Mouse (Mus musculus): ENCODE data around the gene Rpl18a. TPM values are rescaled to one million over a fixed set of nuclear protein-coding genes. Genes with fewer than 3 reads are reported as not detected.

Rpl18a gene
- polyA plus RNA-seq, 1 experiment, result 3,709 TPM

DNA sequence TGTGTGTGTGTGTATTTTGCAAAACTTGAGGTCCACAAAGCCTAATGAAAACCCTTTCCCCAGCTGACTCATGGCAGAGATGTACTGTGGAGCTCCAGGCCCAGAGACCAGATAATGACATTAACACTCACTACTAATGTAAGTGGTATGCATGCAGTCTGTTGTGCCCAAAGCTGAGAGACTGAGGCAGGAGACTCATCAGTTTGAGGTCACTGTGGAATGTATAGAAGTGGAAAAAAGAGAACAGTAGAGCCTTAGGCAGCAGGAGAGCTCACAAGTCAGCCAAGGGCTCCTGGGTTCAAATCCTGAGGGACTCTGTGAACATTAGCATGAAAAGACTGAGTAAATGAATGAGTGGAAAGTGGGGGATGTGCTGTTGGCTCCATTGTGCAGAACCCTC, 6.4 kb upstream of the Rpl18a start:
- Histone ChIP-seq H3K27ac (ENCODE audit: insufficient read depth, low read depth, low read length) (no peak overlapping the region), H3K4me3 (ENCODE audit: insufficient read depth, low read depth, low read length) (no peak overlapping the region), H3K27me3 (replicated peaks; ENCODE audit: control insufficient read depth, insufficient read depth, low read length) (no peaks in the 10 kb centered on the region), H3K4me1 (ENCODE audit: control insufficient read depth, insufficient read depth, low read length) (peaks cover 3% of the 10 kb centered on the region; the same call in 1 of the 2 replicates), H3K36me3 (ENCODE audit: control insufficient read depth, insufficient read depth, low read length) (no peaks in the 10 kb centered on the region)
- TF ChIP-seq POLR2A (IDR thresholded peaks at IDR 0.05; ENCODE audit: low read depth, low read length), result no peak
- no peak for TF ChIP-seq CTCF (conservative IDR thresholded peaks at IDR 0.05; ENCODE audit: insufficient read depth, insufficient read length, low read depth, low read length)
- no peak for DNase-seq

DNA sequence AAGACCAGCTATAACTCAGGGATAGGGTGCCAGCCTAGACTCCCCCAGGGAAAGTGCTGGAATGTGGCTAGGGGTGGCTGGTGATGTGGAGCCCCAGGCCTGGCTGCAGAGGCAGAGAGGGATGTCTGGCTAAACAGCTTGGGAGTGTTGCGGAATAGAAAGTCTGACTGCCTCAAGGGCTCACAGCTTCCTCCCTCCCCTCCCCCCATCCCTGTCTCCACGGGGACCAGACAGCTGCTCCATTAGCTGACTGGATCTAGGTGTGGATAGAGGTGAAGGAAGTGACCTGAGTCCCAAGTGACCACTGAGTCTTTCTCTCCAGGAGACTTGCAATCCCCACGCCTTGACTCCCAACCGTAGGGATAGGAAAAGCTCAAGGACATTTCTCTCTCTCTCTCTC, 5.9 kb upstream of the Rpl18a start:
- Histone ChIP-seq H3K27ac (ENCODE audit: insufficient read depth, low read depth, low read length) (no peak overlapping the region), H3K4me3 (ENCODE audit: insufficient read depth, low read depth, low read length) (no peak overlapping the region), H3K36me3 (ENCODE audit: control insufficient read depth, insufficient read depth, low read length) (no peaks in the 10 kb centered on the region), H3K27me3 (replicated peaks; ENCODE audit: control insufficient read depth, insufficient read depth, low read length) (no peaks in the 10 kb centered on the region), H3K4me1 (ENCODE audit: control insufficient read depth, insufficient read depth, low read length) (peaks cover 3% of the 10 kb centered on the region; the same call in 1 of the 2 replicates)
- DNase-seq, result no peak
- 52% methylated on average over 4 of the region's 4 CpGs for WGBS
- TF ChIP-seq CTCF (conservative IDR thresholded peaks at IDR 0.05; ENCODE audit: insufficient read depth, insufficient read length, low read depth, low read length), result no peak
- no peak for TF ChIP-seq POLR2A (IDR thresholded peaks at IDR 0.05; ENCODE audit: low read depth, low read length)

DNA sequence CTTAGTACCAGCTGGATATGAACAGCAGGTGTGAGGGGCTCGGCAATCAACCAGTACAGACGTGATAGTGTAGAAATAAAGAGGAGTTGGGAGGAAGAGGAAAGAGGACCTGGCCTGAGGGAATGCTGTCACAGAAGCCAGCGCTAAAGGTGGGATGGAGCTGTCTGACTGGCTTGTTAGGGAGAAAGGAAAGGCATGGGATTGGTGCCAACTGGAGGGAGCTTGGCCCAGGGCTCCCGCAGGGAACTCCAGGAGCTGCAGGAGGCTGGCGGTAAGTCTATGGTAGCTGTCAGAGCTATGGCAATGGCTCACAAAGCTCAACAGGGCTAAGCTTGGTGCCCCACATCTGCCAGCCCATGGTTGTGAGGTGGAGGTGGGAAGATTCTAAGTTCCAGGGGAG, 5.0 kb upstream of the Rpl18a start:
- Histone ChIP-seq H3K27ac (ENCODE audit: insufficient read depth, low read depth, low read length) (no peak overlapping the region), H3K4me3 (ENCODE audit: insufficient read depth, low read depth, low read length) (no peak overlapping the region), H3K36me3 (ENCODE audit: control insufficient read depth, insufficient read depth, low read length) (no peaks in the 10 kb centered on the region), H3K4me1 (ENCODE audit: control insufficient read depth, insufficient read depth, low read length) (peaks cover 3% of the 10 kb centered on the region; the same call in 1 of the 2 replicates), H3K27me3 (replicated peaks; ENCODE audit: control insufficient read depth, insufficient read depth, low read length) (no peaks in the 10 kb centered on the region)
- TF ChIP-seq CTCF (conservative IDR thresholded peaks at IDR 0.05; ENCODE audit: insufficient read depth, insufficient read length, low read depth, low read length) (no peak), POLR2A (IDR thresholded peaks at IDR 0.05; ENCODE audit: low read depth, low read length) (no peak)
- DNase-seq, result peak; percentile 50
- WGBS, result 27% methylated on average over 5 of the region's 5 CpGs

DNA sequence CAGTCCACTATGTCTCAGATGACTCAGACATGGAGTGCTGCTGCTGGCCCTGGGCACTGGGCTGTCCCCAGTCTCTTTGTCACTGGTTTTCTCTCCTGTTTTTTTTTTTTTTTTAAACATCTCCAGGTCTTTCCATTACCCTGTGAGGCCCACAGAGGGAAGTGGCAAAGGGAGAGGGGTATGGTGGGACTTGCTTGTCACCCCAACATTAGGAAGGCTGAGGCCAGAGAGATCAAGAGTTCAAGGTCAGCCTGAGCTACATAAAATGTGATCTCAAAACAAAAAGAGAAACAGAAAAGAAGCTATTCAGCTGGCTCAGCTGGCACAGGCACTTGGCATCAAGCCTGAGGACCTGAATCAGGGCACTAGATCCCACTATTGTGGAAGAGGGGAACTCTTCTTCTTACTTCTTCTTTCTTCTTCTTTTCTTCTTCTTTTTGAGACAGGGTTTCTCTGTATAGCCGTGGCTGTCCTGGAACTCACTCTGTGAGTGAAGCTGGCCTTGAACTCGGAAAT, 3.7 kb upstream of the Rpl18a start:
- Histone ChIP-seq H3K4me1 (ENCODE audit: control insufficient read depth, insufficient read depth, low read length) (no peaks in the 10 kb centered on the region; the same call in 1 of the 2 replicates), H3K27me3 (replicated peaks; ENCODE audit: control insufficient read depth, insufficient read depth, low read length) (no peaks in the 10 kb centered on the region), H3K4me3 (ENCODE audit: insufficient read depth, low read depth, low read length) (no peak overlapping the region), H3K36me3 (ENCODE audit: control insufficient read depth, insufficient read depth, low read length) (no peaks in the 10 kb centered on the region), H3K27ac (ENCODE audit: insufficient read depth, low read depth, low read length) (no peak overlapping the region)
- DNase-seq, result no peak
- TF ChIP-seq CTCF (conservative IDR thresholded peaks at IDR 0.05; ENCODE audit: insufficient read depth, insufficient read length, low read depth, low read length) (no peak), POLR2A (IDR thresholded peaks at IDR 0.05; ENCODE audit: low read depth, low read length) (no peak)
- WGBS, result 81% methylated on average over 2 of the region's 2 CpGs

DNA sequence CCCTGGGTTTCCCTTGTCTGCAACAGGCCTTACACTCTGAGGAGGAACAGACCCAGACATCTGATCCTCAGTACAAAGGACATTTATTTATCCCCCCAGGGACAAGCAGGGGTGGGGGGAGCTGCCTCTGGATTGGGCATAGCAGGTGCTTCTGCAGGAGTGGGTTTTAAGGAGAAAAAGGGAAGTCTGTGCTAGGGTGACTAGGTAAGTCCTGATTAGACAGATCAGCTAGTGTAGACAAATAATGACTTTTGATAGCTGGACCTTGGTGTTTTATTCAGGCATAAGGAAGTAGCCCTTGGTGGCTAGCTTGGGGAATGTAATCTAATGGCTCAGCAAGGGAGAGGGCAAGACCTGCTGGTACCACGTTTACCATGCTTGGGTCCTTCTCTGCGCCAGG, 2.0 kb upstream of the Rpl18a start:
- 79% methylated on average over 2 of the region's 2 CpGs for WGBS
- no peaks in the 10 kb centered on the region for H3K36me3 ChIP-seq (ENCODE audit: control insufficient read depth, insufficient read depth, low read length)
- DNase-seq, result no peak
- H3K27me3 ChIP-seq (replicated peaks; ENCODE audit: control insufficient read depth, insufficient read depth, low read length), result no peaks in the 10 kb centered on the region
- H3K4me1 ChIP-seq (ENCODE audit: control insufficient read depth, insufficient read depth, low read length), result no peaks in the 10 kb centered on the region; the same call in 1 of the 2 replicates
- TF ChIP-seq CTCF (conservative IDR thresholded peaks at IDR 0.05; ENCODE audit: insufficient read depth, insufficient read length, low read depth, low read length) (no peak), POLR2A (IDR thresholded peaks at IDR 0.05; ENCODE audit: low read depth, low read length) (no peak)
- H3K27ac ChIP-seq (ENCODE audit: insufficient read depth, low read depth, low read length), result no peak overlapping the region
- H3K4me3 ChIP-seq (ENCODE audit: insufficient read depth, low read depth, low read length), result no peak overlapping the region

DNA sequence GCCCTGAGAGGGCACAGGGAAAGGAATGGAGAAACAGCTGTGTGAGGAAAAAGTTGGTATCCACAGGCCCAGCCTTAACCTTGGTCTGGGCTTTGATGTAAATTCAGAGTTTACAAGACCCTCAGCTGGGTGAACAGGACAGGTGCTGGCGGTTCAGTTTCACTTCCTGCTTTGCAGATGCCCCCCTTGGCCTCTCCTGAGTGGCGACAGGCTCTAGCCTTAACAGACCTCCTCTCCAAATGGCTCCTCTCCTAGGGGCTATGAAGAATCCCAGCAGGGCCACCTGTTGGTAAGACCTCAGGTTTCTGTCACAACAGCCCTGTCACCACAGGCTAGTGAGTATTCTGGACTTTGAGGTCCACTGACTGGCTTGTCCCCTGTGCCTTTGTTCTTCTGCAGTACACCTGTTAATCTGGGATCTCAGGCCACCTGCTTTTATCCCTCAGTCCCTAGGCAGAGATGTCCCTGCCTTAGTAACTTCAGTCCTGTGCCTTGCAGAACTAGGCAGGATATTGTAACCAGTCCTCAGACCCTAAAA, 1.5 kb upstream of the Rpl18a start:
- no peak overlapping the region for H3K27ac ChIP-seq (ENCODE audit: insufficient read depth, low read depth, low read length)
- 52% methylated on average over 2 of the region's 2 CpGs for WGBS
- TF ChIP-seq CTCF (conservative IDR thresholded peaks at IDR 0.05; ENCODE audit: insufficient read depth, insufficient read length, low read depth, low read length) (no peak), POLR2A (IDR thresholded peaks at IDR 0.05; ENCODE audit: low read depth, low read length) (no peak)
- no peaks in the 10 kb centered on the region; the same call in 1 of the 2 replicates for H3K4me1 ChIP-seq (ENCODE audit: control insufficient read depth, insufficient read depth, low read length)
- no peak overlapping the region for H3K4me3 ChIP-seq (ENCODE audit: insufficient read depth, low read depth, low read length)
- DNase-seq, result no peak
- H3K36me3 ChIP-seq (ENCODE audit: control insufficient read depth, insufficient read depth, low read length), result no peaks in the 10 kb centered on the region
- no peaks in the 10 kb centered on the region for H3K27me3 ChIP-seq (replicated peaks; ENCODE audit: control insufficient read depth, insufficient read depth, low read length)

DNA sequence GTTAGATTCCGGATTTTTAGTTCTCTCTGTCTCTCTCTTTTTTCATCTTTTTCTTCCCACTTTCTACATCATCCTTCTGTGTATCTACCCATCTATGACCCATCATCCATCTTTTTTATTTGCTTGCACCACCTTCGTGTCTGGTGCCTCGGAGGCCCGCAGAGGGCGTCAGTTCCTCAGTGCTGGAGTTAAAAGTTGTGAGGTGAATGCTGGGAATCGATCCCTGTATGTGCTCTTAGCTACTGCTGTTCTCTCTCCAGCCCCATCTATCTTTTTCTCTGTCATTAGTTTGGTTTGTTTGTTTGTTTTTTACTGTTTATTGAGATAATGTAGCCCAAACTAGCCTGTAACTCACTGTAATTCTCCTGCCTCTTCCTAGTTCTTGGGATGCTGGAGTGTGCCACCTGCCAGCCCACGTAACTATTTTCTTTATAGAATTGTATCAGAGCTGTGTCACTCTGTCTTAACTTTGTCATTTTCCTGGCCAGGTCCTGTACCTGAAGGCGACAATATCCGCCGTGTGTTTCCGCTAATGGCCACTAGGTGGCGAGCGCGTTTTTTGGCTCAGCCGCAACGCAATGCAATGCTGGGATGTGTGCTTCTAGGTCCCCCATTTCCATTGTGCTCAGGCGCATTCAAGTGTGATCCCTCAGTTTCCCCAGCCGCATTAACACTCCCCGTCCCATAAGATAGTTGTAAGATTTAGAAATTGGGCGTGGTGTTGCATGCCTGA, 635 bp upstream of the Rpl18a start:
- Histone ChIP-seq H3K4me3 (ENCODE audit: insufficient read depth, low read depth, low read length) (peak overlapping the region; percentile 69), H3K4me1 (ENCODE audit: control insufficient read depth, insufficient read depth, low read length) (no peaks in the 10 kb centered on the region; the same call in 1 of the 2 replicates), H3K36me3 (ENCODE audit: control insufficient read depth, insufficient read depth, low read length) (no peaks in the 10 kb centered on the region), H3K27me3 (replicated peaks; ENCODE audit: control insufficient read depth, insufficient read depth, low read length) (no peaks in the 10 kb centered on the region), H3K27ac (ENCODE audit: insufficient read depth, low read depth, low read length) (peak overlapping the region; percentile 64)
- peak; percentile 88 for DNase-seq
- WGBS, result under 1% methylated on average over 20 of the region's 20 CpGs
- TF ChIP-seq POLR2A (IDR thresholded peaks at IDR 0.05; ENCODE audit: low read depth, low read length) (no peak), CTCF (conservative IDR thresholded peaks at IDR 0.05; ENCODE audit: insufficient read depth, insufficient read length, low read depth, low read length) (peak; percentile 97)

Measured in kidney, adult 2 months (tissue).